Mouse (Mus musculus): ENCODE measurements around the gene Rnf126.

Rnf126 gene

GRCm38 (mm10) chr10:79792339-79793040 lies 25.7 kb upstream of the Rnf126 start:
- no peak for DNase-seq

- DNase-seq: no peak
Observed at GRCm38 (mm10) chr10:79790861-79791260, 24.1 kb upstream of the Rnf126 start, which contains the start of gene Prss57. Prss57 (minus strand) TSS chr10:79790961.

- DNase-seq: no peak
Observed at GRCm38 (mm10) chr10:79789581-79789980, 22.8 kb upstream of the Rnf126 start.

GRCm38 (mm10) chr10:79788386-79789158 lies 21.8 kb upstream of the Rnf126 start:
- peak; percentile 87 to 90 for DNase-seq

GRCm38 (mm10) chr10:79783920-79784800 lies 17.4 kb upstream of the Rnf126 start:
- peak; percentile 77 to 79 for DNase-seq

- DNase-seq: no peak
Observed at GRCm38 (mm10) chr10:79783050-79783449, 16.3 kb upstream of the Rnf126 start.

GRCm38 (mm10) chr10:79781956-79782355 lies 15.2 kb upstream of the Rnf126 start:
- DNase-seq: no peak

- no peak for DNase-seq
Observed at GRCm38 (mm10) chr10:79781139-79781538, 14.4 kb upstream of the Rnf126 start.

- peak in 1 of 2 experiments; percentile 82 for DNase-seq
Observed at GRCm38 (mm10) chr10:79780664-79781015, 13.9 kb upstream of the Rnf126 start.

- peak; percentile 98 for DNase-seq
Observed at GRCm38 (mm10) chr10:79779784-79780663, 13.3 kb upstream of the Rnf126 start.

- DNase-seq: no peak
Observed at GRCm38 (mm10) chr10:79779193-79779592, 12.4 kb upstream of the Rnf126 start.

- no peak for DNase-seq
Observed at GRCm38 (mm10) chr10:79778006-79778405, 11.3 kb upstream of the Rnf126 start.

GRCm38 (mm10) chr10:79777103-79777531 lies 10.4 kb upstream of the Rnf126 start, which contains the start of gene Fstl3:
Fstl3 (plus strand) TSS chr10:79777272.
- DNase-seq: no peak

GRCm38 (mm10) chr10:79774486-79775279 lies 7.9 kb upstream of the Rnf126 start:
- peak; percentile 46 to 47 for DNase-seq

GRCm38 (mm10) chr10:79773208-79773607 lies 6.5 kb upstream of the Rnf126 start:
- DNase-seq: no peak

- DNase-seq: no peak
Observed at GRCm38 (mm10) chr10:79772320-79772719, 5.6 kb upstream of the Rnf126 start.

GRCm38 (mm10) chr10:79769329-79769728 lies 2.6 kb upstream of the Rnf126 start:
- no peak for DNase-seq

- peak; percentile 80 to 84 for DNase-seq
Observed at GRCm38 (mm10) chr10:79768400-79768799, 1.6 kb upstream of the Rnf126 start.

GRCm38 (mm10) chr10:79767372-79768244 lies 856 bp upstream of the Rnf126 start:
- no peak for DNase-seq

- no peak for DNase-seq
Observed at GRCm38 (mm10) chr10:79766001-79766507, 698 bp downstream of the Rnf126 start.
